Mouse (Mus musculus) megakaryocyte, embryonic 14.5 days (primary cell): ENCODE measurements at regions not wholly inside any gene's neighbourhood (a gene's known extent, or its start where the extent isn't known, plus 50 kb on each side); places are given as distances from the start of the nearest gene placed in this dataset.

Source experiments
- H3K27me3 ChIP-seq: replicated peaks from 2 replicates; pipeline ENCODE3; 2012; ENCODE audit warnings: inconsistent platforms
- H3K36me3 ChIP-seq: replicated peaks from 2 replicates; pipeline ENCODE3; 2012; ENCODE audit warnings: low read length, inconsistent platforms, mixed read lengths
- H3K4me1 ChIP-seq: 2 replicates; pipeline ENCODE4 v1.6.1; 2012; ENCODE audit warnings: inconsistent platforms
- H3K4me3 ChIP-seq: replicated peaks from 2 replicates; pipeline ENCODE3; 2012; ENCODE audit warnings: moderate library complexity, mild to moderate bottlenecking, inconsistent platforms
- H3K9me3 ChIP-seq: 2 replicates; pipeline ENCODE4 v1.6.1; 2012; ENCODE audit warnings: inconsistent platforms
- FLI1 ChIP-seq: IDR thresholded peaks from 2 replicates; pipeline ENCODE4 v1.6.1; 2012; ENCODE audit warnings: low read length, inconsistent platforms, mixed read lengths
- GATA1 ChIP-seq: IDR thresholded peaks from 3 replicates; pipeline ENCODE4 v1.6.1; 2012; ENCODE audit warnings: mixed read lengths, low read length, inconsistent platforms, borderline replicate concordance

- TF ChIP-seq GATA1 (no peak), FLI1 (no peak)
- peaks cover 23% of the 10 kb centered on the region for H3K9me3 ChIP-seq
- H3K4me3 ChIP-seq, result no peak overlapping the region
- no peaks in the 10 kb centered on the region for H3K4me1 ChIP-seq
- no peaks in the 10 kb centered on the region for H3K27me3 ChIP-seq
- no peaks in the 10 kb centered on the region for H3K36me3 ChIP-seq
These were observed 113.4 kb upstream of the Tbx3 start for GRCm38 (mm10) chr5:119557071-119557470.

GRCm38 (mm10) chr5:119559696-119560095, 110.8 kb upstream of the Tbx3 start:
- TF ChIP-seq GATA1, result no peak
- TF ChIP-seq FLI1, result no peak
- H3K4me3 ChIP-seq, result no peak overlapping the region
- H3K9me3 ChIP-seq, result peaks cover 20% of the 10 kb centered on the region
- peaks cover 10% of the 10 kb centered on the region for H3K27me3 ChIP-seq
- H3K36me3 ChIP-seq, result no peaks in the 10 kb centered on the region
- no peaks in the 10 kb centered on the region for H3K4me1 ChIP-seq

- no peak for TF ChIP-seq GATA1
- TF ChIP-seq FLI1, result no peak
- Histone ChIP-seq H3K4me3 (no peak overlapping the region), H3K27me3 (peaks cover 10% of the 10 kb centered on the region), H3K4me1 (no peaks in the 10 kb centered on the region), H3K36me3 (no peaks in the 10 kb centered on the region), H3K9me3 (peaks cover 20% of the 10 kb centered on the region)
These were observed 110.1 kb upstream of the Tbx3 start for GRCm38 (mm10) chr5:119560392-119560791.

- TF ChIP-seq FLI1 (no peak), GATA1 (no peak)
- Histone ChIP-seq H3K4me1 (no peaks in the 10 kb centered on the region), H3K4me3 (no peak overlapping the region), H3K27me3 (peaks cover 10% of the 10 kb centered on the region), H3K36me3 (no peaks in the 10 kb centered on the region), H3K9me3 (peaks cover 20% of the 10 kb centered on the region)
These were observed 108.9 kb upstream of the Tbx3 start for GRCm38 (mm10) chr5:119561531-119561930.

- H3K36me3 ChIP-seq, result no peaks in the 10 kb centered on the region
- peaks cover 10% of the 10 kb centered on the region for H3K27me3 ChIP-seq
- no peak overlapping the region for H3K4me3 ChIP-seq
- no peak for TF ChIP-seq FLI1
- TF ChIP-seq GATA1, result no peak
- peaks cover 20% of the 10 kb centered on the region for H3K9me3 ChIP-seq
- no peaks in the 10 kb centered on the region for H3K4me1 ChIP-seq
These were observed 106.7 kb upstream of the Tbx3 start for GRCm38 (mm10) chr5:119563510-119564351.

DNA sequence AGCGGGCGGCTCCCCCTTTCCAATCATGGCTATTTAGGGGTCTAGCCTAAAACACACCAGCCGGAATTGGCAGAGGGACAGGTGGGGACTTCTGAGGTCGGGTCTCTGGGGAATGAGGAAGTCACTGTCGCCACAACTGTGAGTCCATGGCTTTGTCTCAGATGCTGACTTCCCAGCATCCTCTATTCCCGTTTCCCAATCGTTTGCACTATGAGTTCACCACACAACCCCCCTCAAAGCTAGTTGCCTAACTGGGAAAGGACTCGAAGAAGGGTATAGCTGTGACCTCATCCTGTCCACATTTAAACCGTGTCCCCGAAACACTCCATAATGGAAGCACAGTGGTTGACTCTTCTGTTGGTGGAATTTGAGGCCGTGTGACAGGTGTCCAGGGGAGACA, 102.8 kb upstream of the Tbx3 start:
- Histone ChIP-seq H3K9me3 (peaks cover 28% of the 10 kb centered on the region), H3K4me1 (no peaks in the 10 kb centered on the region), H3K27me3 (peaks cover 10% of the 10 kb centered on the region), H3K36me3 (no peaks in the 10 kb centered on the region), H3K4me3 (no peak overlapping the region)
- no peak for TF ChIP-seq FLI1
- no peak for TF ChIP-seq GATA1

DNA sequence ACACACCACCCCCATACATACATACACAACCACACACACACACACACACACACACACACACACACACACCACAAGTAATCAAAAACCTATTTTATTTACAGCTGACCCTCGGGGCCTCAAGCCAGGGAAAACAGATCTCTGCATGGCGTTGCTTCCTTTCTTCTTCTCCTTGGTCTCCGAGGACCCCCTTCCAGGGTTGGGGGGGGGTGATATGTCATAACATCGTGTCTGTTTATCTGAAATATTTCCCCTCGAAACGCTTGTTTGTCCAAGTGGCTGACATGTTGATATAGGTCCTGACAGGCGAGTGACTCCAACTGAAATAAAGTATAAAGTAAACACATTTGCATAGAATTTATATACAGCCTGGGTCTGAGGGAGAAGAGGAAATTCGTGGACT, 100.4 kb upstream of the Tbx3 start:
- no peak overlapping the region for H3K4me3 ChIP-seq
- peaks cover 43% of the 10 kb centered on the region for H3K9me3 ChIP-seq
- H3K4me1 ChIP-seq, result no peaks in the 10 kb centered on the region
- no peaks in the 10 kb centered on the region for H3K36me3 ChIP-seq
- TF ChIP-seq GATA1 (no peak), FLI1 (no peak)
- no peaks in the 10 kb centered on the region for H3K27me3 ChIP-seq

GRCm38 (mm10) chr5:119571644-119572043, 98.8 kb upstream of the Tbx3 start:
- Histone ChIP-seq H3K36me3 (no peaks in the 10 kb centered on the region), H3K4me1 (no peaks in the 10 kb centered on the region; the same call in 1 of the 2 replicates), H3K4me3 (no peak overlapping the region), H3K9me3 (peaks cover 53% of the 10 kb centered on the region), H3K27me3 (no peaks in the 10 kb centered on the region)
- TF ChIP-seq FLI1 (no peak), GATA1 (no peak)

- H3K4me3 ChIP-seq, result no peak overlapping the region
- no peak for TF ChIP-seq GATA1
- no peak for TF ChIP-seq FLI1
- H3K4me1 ChIP-seq, result no peaks in the 10 kb centered on the region; the same call in 1 of the 2 replicates
- no peaks in the 10 kb centered on the region for H3K36me3 ChIP-seq
- H3K9me3 ChIP-seq, result peaks cover 62% of the 10 kb centered on the region
- no peaks in the 10 kb centered on the region for H3K27me3 ChIP-seq
These were observed 95.3 kb upstream of the Tbx3 start for GRCm38 (mm10) chr5:119575124-119575523.

DNA sequence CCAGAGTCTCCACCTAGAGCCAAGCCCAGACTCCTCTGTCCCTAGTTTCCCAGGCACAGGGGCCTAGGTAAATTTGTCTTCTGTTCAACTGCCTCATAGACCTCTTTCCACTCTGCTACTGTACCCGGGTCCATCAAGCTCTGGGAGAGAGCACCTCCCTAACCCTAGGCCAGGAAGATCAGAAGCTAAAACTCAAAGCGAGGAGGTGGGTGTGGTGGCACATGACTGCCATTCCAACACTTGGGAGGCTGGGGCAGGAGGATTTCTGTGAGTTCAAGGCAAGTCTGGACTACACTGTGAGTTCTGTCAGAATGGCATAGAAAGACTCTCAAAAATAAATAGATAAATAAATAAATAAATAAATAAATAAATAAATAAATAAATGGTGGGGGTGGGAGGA, 91.2 kb upstream of the Tbx3 start:
- TF ChIP-seq FLI1 (no peak), GATA1 (no peak)
- no peak overlapping the region for H3K4me3 ChIP-seq
- no peaks in the 10 kb centered on the region for H3K27me3 ChIP-seq
- H3K9me3 ChIP-seq, result peaks cover 27% of the 10 kb centered on the region
- H3K36me3 ChIP-seq, result no peaks in the 10 kb centered on the region
- no peaks in the 10 kb centered on the region; the same call in 1 of the 2 replicates for H3K4me1 ChIP-seq

GRCm38 (mm10) chr5:119579806-119580205, 90.7 kb upstream of the Tbx3 start:
- no peaks in the 10 kb centered on the region for H3K36me3 ChIP-seq
- no peaks in the 10 kb centered on the region for H3K27me3 ChIP-seq
- TF ChIP-seq GATA1 (no peak), FLI1 (no peak)
- H3K4me1 ChIP-seq, result no peaks in the 10 kb centered on the region; the same call in 1 of the 2 replicates
- H3K9me3 ChIP-seq, result peaks cover 22% of the 10 kb centered on the region
- H3K4me3 ChIP-seq, result no peak overlapping the region
